Mouse (Mus musculus) intestine, embryonic 15.5 days (tissue): ENCODE measurements around the gene Sdhaf2. TPM values are rescaled to one million over a fixed set of nuclear protein-coding genes. Genes with fewer than 3 reads are reported as not detected.

ENCODE experiments used
- ATAC-seq: fragments of 200-750 bp; cut with Nextera tagmentation; 2 replicates; pipeline ENCODE4 v1.8.0; 2017; ENCODE audit warnings: moderate TSS enrichment, moderate library complexity
- H3K27ac ChIP-seq: fragments of 300-500 bp; sonication (generic); 2 replicates; pipeline ENCODE4 v1.5.1; 2015; ENCODE audit warnings: mild to moderate bottlenecking, inconsistent platforms
- H3K27me3 ChIP-seq: fragments of 300-500 bp; sonication (generic); replicated peaks from 2 replicates; pipeline ENCODE4 v1.6.1; 2015; ENCODE audit warnings: inconsistent platforms
- H3K36me3 ChIP-seq: fragments of 300-500 bp; sonication (generic); 2 replicates; pipeline ENCODE4 v1.6.1; 2015; ENCODE audit warnings: inconsistent platforms
- H3K4me1 ChIP-seq: fragments of 300-500 bp; sonication (generic); replicated peaks from 2 replicates; pipeline ENCODE4 v1.6.1; 2015; ENCODE audit warnings: inconsistent platforms
- H3K4me2 ChIP-seq: fragments of 300-500 bp; sonication (generic); replicated peaks from 2 replicates; pipeline ENCODE4 v1.6.1; 2015; ENCODE audit warnings: mild to moderate bottlenecking, inconsistent platforms
- H3K4me3 ChIP-seq: fragments of 300-500 bp; sonication (generic); replicated peaks from 2 replicates; pipeline ENCODE4 v1.5.1; 2015; ENCODE audit warnings: inconsistent platforms
- H3K9ac ChIP-seq: fragments of 300-500 bp; sonication (generic); 2 replicates; pipeline ENCODE4 v1.6.1; 2015; ENCODE audit warnings: inconsistent platforms
- H3K9me3 ChIP-seq: fragments of 300-500 bp; sonication (generic); 2 replicates; pipeline ENCODE4 v1.6.1; 2016; ENCODE audit warnings: inconsistent platforms
- WGBS: fragments of 180-500 bp; shearing (Covaris S2); methylation state at CpG from one replicate; pipeline ENCODE4 v1.1.7; 2015; 5-methylcytosine and 5-hydroxymethylcytosine counted together
- polyA plus RNA-seq: library from polyadenylated mRNA; unstranded; fragments of >200 nt; fragmentation: Nextera tagmentation; extraction: Ambion mirVana; gene quantifications from 2 replicates; pipeline ENCODE4 v1.2.1, GENCODE M21; 2015

Sdhaf2 gene
- polyA plus RNA-seq, 1 experiment from 2014 or later = 57.2 TPM

- Histone ChIP-seq H3K4me2 (no peak overlapping the region), H3K4me1 (peaks cover 20% of the 10 kb centered on the region), H3K27me3 (peaks cover 72% of the 10 kb centered on the region), H3K9ac (no peak overlapping the region), H3K9me3 (no peaks in the 10 kb centered on the region), H3K27ac (no peak overlapping the region), H3K4me3 (no peak overlapping the region), H3K36me3 (no peaks in the 10 kb centered on the region)
- no peak for ATAC-seq
- 69% methylated on average over 3 of the region's 3 CpGs for WGBS
Measured at GRCm38 (mm10) chr19:10455437-10455806, 70.5 kb downstream of the Sdhaf2 start.

DNA sequence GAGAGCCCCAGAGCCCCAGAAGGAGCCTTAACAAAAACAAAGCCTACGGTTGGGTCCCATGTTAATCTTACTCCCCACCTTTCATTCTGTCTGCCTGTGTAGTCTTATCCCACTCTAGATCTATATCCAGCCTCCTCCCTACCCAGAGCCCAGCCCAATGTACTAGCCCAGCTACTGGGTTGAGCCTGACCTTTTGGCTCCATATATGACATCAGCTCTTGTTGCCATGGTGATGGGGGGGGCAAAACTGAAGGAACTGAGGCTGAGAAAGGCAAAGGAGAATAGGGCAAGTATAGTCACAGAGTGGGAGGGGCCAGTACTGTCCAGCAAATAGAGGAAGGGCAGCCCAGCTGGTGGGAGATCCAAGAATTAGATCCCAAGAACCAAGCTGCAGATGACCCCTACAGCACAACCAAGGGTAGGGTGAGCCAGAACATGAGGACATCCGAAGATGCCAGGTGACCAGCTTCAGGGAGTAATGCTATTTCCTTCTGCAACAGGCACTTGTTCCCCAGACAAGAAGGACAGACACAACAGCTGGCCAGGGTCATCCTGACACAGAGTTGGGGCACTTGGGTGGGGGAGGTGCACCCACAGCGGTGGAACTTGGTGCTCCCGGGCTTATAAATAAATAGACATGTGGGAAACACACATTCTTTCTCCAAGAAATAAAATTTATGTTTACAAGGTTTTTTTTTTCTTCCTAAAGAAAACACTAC lies 71.1 kb downstream of the Sdhaf2 start:
- Histone ChIP-seq H3K27me3 (peaks cover 68% of the 10 kb centered on the region), H3K27ac (no peak overlapping the region), H3K36me3 (no peaks in the 10 kb centered on the region), H3K9ac (no peak overlapping the region), H3K4me2 (no peak overlapping the region), H3K4me3 (no peak overlapping the region), H3K9me3 (no peaks in the 10 kb centered on the region), H3K4me1 (peaks cover 20% of the 10 kb centered on the region)
- 52% methylated on average over 4 of the region's 4 CpGs for WGBS
- ATAC-seq = no peak

Other genes starting within 250 kb of the Sdhaf2 start
- gene Dagla, start 221.3 kb downstream of the Sdhaf2 start, polyA plus RNA-seq = 3.5 and 3.6 TPM in 2 replicates
- gene Syt7, start 137.1 kb downstream of the Sdhaf2 start, polyA plus RNA-seq = 1.7 and 3.1 TPM in 2 replicates
- 0.56 and 0.62 TPM in 2 replicates for gene Lrrc10b, start 68.7 kb downstream of the Sdhaf2 start, polyA plus RNA-seq
- 0.68 and 1.4 TPM in 2 replicates for gene Ppp1r32, start 43.2 kb downstream of the Sdhaf2 start, polyA plus RNA-seq
- gene Cpsf7, start 876 bp downstream of the Sdhaf2 start, polyA plus RNA-seq = 30.8 and 36.3 TPM in 2 replicates
- 34.5 and 34.9 TPM in 2 replicates for gene Tmem216, start 30.1 kb upstream of the Sdhaf2 start, polyA plus RNA-seq
- 17.0 and 19.2 TPM in 2 replicates for gene Cyb561a3, start 51.0 kb upstream of the Sdhaf2 start, polyA plus RNA-seq
- gene Tmem138, start 51.2 kb upstream of the Sdhaf2 start, polyA plus RNA-seq = 26.8 and 28.5 TPM in 2 replicates
- 278 and 283 TPM in 2 replicates for gene Ddb1, start 79.2 kb upstream of the Sdhaf2 start, polyA plus RNA-seq
- 36.3 and 45.5 TPM in 2 replicates for gene Tkfc, start 79.5 kb upstream of the Sdhaf2 start, polyA plus RNA-seq
- 3.4 and 4.8 TPM in 2 replicates for gene Vwce, start 108.1 kb upstream of the Sdhaf2 start, polyA plus RNA-seq
- 0.39 and 0.61 TPM in 2 replicates for gene Pga5, start 151.9 kb upstream of the Sdhaf2 start, polyA plus RNA-seq
- gene Vps37c, start 162.6 kb upstream of the Sdhaf2 start, polyA plus RNA-seq = 28.1 and 28.7 TPM in 2 replicates
- gene Cd5, start 212.9 kb upstream of the Sdhaf2 start, polyA plus RNA-seq = 0.10 and 0.13 TPM in 2 replicates